Mouse (Mus musculus): ENCODE data around the gene Psme2. TPM values are rescaled to one million over a fixed set of nuclear protein-coding genes. Genes with fewer than 3 reads are reported as not detected.

The Psme2 gene
- polyA plus RNA-seq, 1 experiment from 2014 or later: 188 TPM

GRCm38 (mm10) chr14:55616844-55617243, 25.9 kb upstream of the Psme2 start:
- 93% methylated on average over 2 of the region's 2 CpGs for WGBS
- ATAC-seq (ENCODE audit: insufficient read depth, low FRiP score, low TSS enrichment): no peak

GRCm38 (mm10) chr14:55615876-55616275, 25.0 kb upstream of the Psme2 start:
- no peaks in the 10 kb centered on the region for H3K36me3 ChIP-seq (ENCODE audit: control insufficient read depth, insufficient read depth, low read length)
- WGBS: 53% methylated on average over 2 of the region's 2 CpGs
- no peak overlapping the region for H3K9ac ChIP-seq (ENCODE audit: low read length)
- no peak overlapping the region for H3K4me2 ChIP-seq (ENCODE audit: low read depth)
- no peaks in the 10 kb centered on the region for H3K27me3 ChIP-seq (ENCODE audit: control insufficient read depth, insufficient read depth, low read length)
- ATAC-seq (ENCODE audit: insufficient read depth, low FRiP score, low TSS enrichment): no peak
- H3K9me3 ChIP-seq (ENCODE audit: control insufficient read depth, low read length): no peaks in the 10 kb centered on the region
- no peak overlapping the region for H3K27ac ChIP-seq (ENCODE audit: low read depth, low read length)
- DNase-seq (ENCODE audit: low spot score): no peak
- no peak overlapping the region for H3K4me3 ChIP-seq (ENCODE audit: low read depth, low read length)
- no peaks in the 10 kb centered on the region; the same call in 1 of the 2 replicates for H3K4me1 ChIP-seq (ENCODE audit: control insufficient read depth, insufficient read depth, low read length)

More at GRCm38 (mm10) chr14:55616844-55617243, 25.9 kb upstream of the Psme2 start:
- no peak overlapping the region for H3K4me2 ChIP-seq (ENCODE audit: low read depth)
- H3K36me3 ChIP-seq (ENCODE audit: control insufficient read depth, insufficient read depth, low read length): no peaks in the 10 kb centered on the region
- H3K4me1 ChIP-seq (ENCODE audit: control insufficient read depth, insufficient read depth, low read length): no peaks in the 10 kb centered on the region; the same call in 1 of the 2 replicates
- H3K9ac ChIP-seq (ENCODE audit: low read length): no peak overlapping the region
- no peak for DNase-seq (ENCODE audit: low spot score)
- H3K4me3 ChIP-seq (ENCODE audit: low read depth, low read length): no peak overlapping the region
- no peak overlapping the region for H3K27ac ChIP-seq (ENCODE audit: low read depth, low read length)
- no peaks in the 10 kb centered on the region for H3K9me3 ChIP-seq (ENCODE audit: control insufficient read depth, low read length)
- no peaks in the 10 kb centered on the region for H3K27me3 ChIP-seq (ENCODE audit: control insufficient read depth, insufficient read depth, low read length)

GRCm38 (mm10) chr14:55614565-55615178, 23.8 kb upstream of the Psme2 start:
- Histone ChIP-seq H3K27ac (ENCODE audit: low read depth, low read length) (no peak overlapping the region), H3K4me3 (ENCODE audit: low read depth, low read length) (no peak overlapping the region), H3K4me1 (ENCODE audit: control insufficient read depth, insufficient read depth, low read length) (no peaks in the 10 kb centered on the region; the same call in 1 of the 2 replicates), H3K36me3 (ENCODE audit: control insufficient read depth, insufficient read depth, low read length) (no peaks in the 10 kb centered on the region), H3K4me2 (ENCODE audit: low read depth) (no peak overlapping the region), H3K9ac (ENCODE audit: low read length) (no peak overlapping the region), H3K9me3 (ENCODE audit: control insufficient read depth, low read length) (no peaks in the 10 kb centered on the region), H3K27me3 (ENCODE audit: control insufficient read depth, insufficient read depth, low read length) (no peaks in the 10 kb centered on the region)
- no peak for DNase-seq (ENCODE audit: low spot score)
- no peak for ATAC-seq (ENCODE audit: insufficient read depth, low FRiP score, low TSS enrichment)
- WGBS: 78% methylated on average over 7 of the region's 7 CpGs

- no peaks in the 10 kb centered on the region for H3K9me3 ChIP-seq (ENCODE audit: control insufficient read depth, low read length)
- H3K36me3 ChIP-seq (ENCODE audit: control insufficient read depth, insufficient read depth, low read length): peaks cover under 1% of the 10 kb centered on the region; the same call in 1 of the 2 replicates
- H3K27me3 ChIP-seq (ENCODE audit: control insufficient read depth, insufficient read depth, low read length): no peaks in the 10 kb centered on the region
- no peak overlapping the region for H3K9ac ChIP-seq (ENCODE audit: low read length)
- no peak for DNase-seq (ENCODE audit: low spot score)
- no peak overlapping the region for H3K4me3 ChIP-seq (ENCODE audit: low read depth, low read length)
- 82% methylated on average over 6 of the region's 6 CpGs for whole genome bisulfite sequencing
- no peak for ATAC-seq (ENCODE audit: insufficient read depth, low FRiP score, low TSS enrichment)
- no peak overlapping the region for H3K27ac ChIP-seq (ENCODE audit: low read depth, low read length)
- no peaks in the 10 kb centered on the region for H3K4me1 ChIP-seq (ENCODE audit: control insufficient read depth, insufficient read depth, low read length)
- no peak overlapping the region for H3K4me2 ChIP-seq (ENCODE audit: low read depth)
Measured at GRCm38 (mm10) chr14:55613346-55613745, 22.4 kb upstream of the Psme2 start.

GRCm38 (mm10) chr14:55608339-55608738, 17.4 kb upstream of the Psme2 start:
- no peak for DNase-seq (ENCODE audit: low spot score)
- Histone ChIP-seq H3K4me1 (ENCODE audit: control insufficient read depth, insufficient read depth, low read length) (no peaks in the 10 kb centered on the region), H3K27me3 (ENCODE audit: control insufficient read depth, insufficient read depth, low read length) (no peaks in the 10 kb centered on the region), H3K4me2 (ENCODE audit: low read depth) (no peak overlapping the region), H3K36me3 (ENCODE audit: control insufficient read depth, insufficient read depth, low read length) (peaks cover 5% of the 10 kb centered on the region; the same call in 1 of the 2 replicates), H3K27ac (ENCODE audit: low read depth, low read length) (no peak overlapping the region), H3K9me3 (ENCODE audit: control insufficient read depth, low read length) (no peaks in the 10 kb centered on the region), H3K9ac (ENCODE audit: low read length) (no peak overlapping the region), H3K4me3 (ENCODE audit: low read depth, low read length) (no peak overlapping the region)
- no peak for ATAC-seq (ENCODE audit: insufficient read depth, low FRiP score, low TSS enrichment)
- WGBS: 94% methylated on average over 6 of the region's 6 CpGs

GRCm38 (mm10) chr14:55605743-55606459, 15.0 kb upstream of the Psme2 start:
- peaks cover 12% of the 10 kb centered on the region for H3K36me3 ChIP-seq (ENCODE audit: control insufficient read depth, insufficient read depth, low read length)

GRCm38 (mm10) chr14:55604823-55605222, 13.9 kb upstream of the Psme2 start:
- Histone ChIP-seq H3K9ac (ENCODE audit: low read length) (no peak overlapping the region), H3K4me1 (ENCODE audit: control insufficient read depth, insufficient read depth, low read length) (no peaks in the 10 kb centered on the region), H3K4me2 (ENCODE audit: low read depth) (no peak overlapping the region), H3K36me3 (ENCODE audit: control insufficient read depth, insufficient read depth, low read length) (peaks cover 12% of the 10 kb centered on the region), H3K27ac (ENCODE audit: low read depth, low read length) (no peak overlapping the region), H3K4me3 (ENCODE audit: low read depth, low read length) (no peak overlapping the region), H3K27me3 (ENCODE audit: control insufficient read depth, insufficient read depth, low read length) (no peaks in the 10 kb centered on the region), H3K9me3 (ENCODE audit: control insufficient read depth, low read length) (no peaks in the 10 kb centered on the region)
- DNase-seq (ENCODE audit: low spot score) (no peak), ATAC-seq (ENCODE audit: insufficient read depth, low FRiP score, low TSS enrichment) (no peak)
- WGBS: 94% methylated on average over 11 of the region's 11 CpGs

More at GRCm38 (mm10) chr14:55605743-55606459, 15.0 kb upstream of the Psme2 start:
- no peaks in the 10 kb centered on the region for H3K9me3 ChIP-seq (ENCODE audit: control insufficient read depth, low read length)
- no peak overlapping the region for H3K27ac ChIP-seq (ENCODE audit: low read depth, low read length)
- no peak overlapping the region for H3K4me2 ChIP-seq (ENCODE audit: low read depth)
- DNase-seq (ENCODE audit: low spot score) (no peak), ATAC-seq (ENCODE audit: insufficient read depth, low FRiP score, low TSS enrichment) (no peak)
- WGBS: 93% methylated on average over 16 of the region's 16 CpGs
- H3K9ac ChIP-seq (ENCODE audit: low read length): no peak overlapping the region
- H3K27me3 ChIP-seq (ENCODE audit: control insufficient read depth, insufficient read depth, low read length): no peaks in the 10 kb centered on the region
- no peaks in the 10 kb centered on the region for H3K4me1 ChIP-seq (ENCODE audit: control insufficient read depth, insufficient read depth, low read length)
- no peak overlapping the region for H3K4me3 ChIP-seq (ENCODE audit: low read depth, low read length)

GRCm38 (mm10) chr14:55603633-55604576, 13.0 kb upstream of the Psme2 start:
- Histone ChIP-seq H3K27me3 (ENCODE audit: control insufficient read depth, insufficient read depth, low read length) (no peaks in the 10 kb centered on the region), H3K27ac (ENCODE audit: low read depth, low read length) (no peak overlapping the region), H3K4me3 (ENCODE audit: low read depth, low read length) (no peak overlapping the region), H3K9ac (ENCODE audit: low read length) (no peak overlapping the region), H3K4me1 (ENCODE audit: control insufficient read depth, insufficient read depth, low read length) (no peaks in the 10 kb centered on the region), H3K9me3 (ENCODE audit: control insufficient read depth, low read length) (no peaks in the 10 kb centered on the region), H3K4me2 (ENCODE audit: low read depth) (peak overlapping the region; percentile 13; the same call in 1 of the 2 replicates), H3K36me3 (ENCODE audit: control insufficient read depth, insufficient read depth, low read length) (peaks cover 15% of the 10 kb centered on the region)
- peak; percentile 81 for DNase-seq (ENCODE audit: low spot score)
- peak; percentile 79; the same call in 1 of the 2 replicates for ATAC-seq (ENCODE audit: insufficient read depth, low FRiP score, low TSS enrichment)
- WGBS: 25% methylated on average over 19 of the region's 19 CpGs
